Mouse (Mus musculus) hindbrain, embryonic 11.5 days (tissue): ENCODE measurements around the gene Ntsr1. TPM values are rescaled to one million over a fixed set of nuclear protein-coding genes. Genes with fewer than 3 reads are reported as not detected.

Experiments used
- ATAC-seq: fragments of 200-750 bp; cut with Nextera tagmentation; 2 replicates; pipeline ENCODE4 v1.8.0; 2017; ENCODE audit warnings: mild to moderate bottlenecking, moderate TSS enrichment, moderate library complexity; ENCODE audit not compliant: low FRiP score
- DNase-seq: peaks from one replicate; pipeline ENCODE4 v3.0.0-alpha.2; 2015; ENCODE audit warnings: low spot score
- H3K27ac ChIP-seq: fragments of 300-500 bp; sonication (generic); 2 replicates; pipeline ENCODE4 v1.5.1; 2014; ENCODE audit warnings: mild to moderate bottlenecking, low read depth, low read length
- H3K27me3 ChIP-seq: fragments of 300-500 bp; sonication (generic); 2 replicates; pipeline ENCODE4 v1.6.1; 2014; ENCODE audit warnings: mild to moderate bottlenecking, low read length, moderate library complexity, mixed read lengths; ENCODE audit not compliant: control insufficient read depth, insufficient read depth
- H3K36me3 ChIP-seq: fragments of 300-500 bp; sonication (generic); 2 replicates; pipeline ENCODE4 v1.6.1; 2014; ENCODE audit warnings: mild to moderate bottlenecking, low read length, moderate library complexity, mixed read lengths; ENCODE audit not compliant: control insufficient read depth, insufficient read depth
- H3K4me1 ChIP-seq: fragments of 300-500 bp; sonication (generic); replicated peaks from 2 replicates; pipeline ENCODE4 v1.6.1; 2014; ENCODE audit warnings: low read length, mixed read lengths; ENCODE audit not compliant: control insufficient read depth, insufficient read depth
- H3K4me2 ChIP-seq: fragments of 300-500 bp; sonication (generic); replicated peaks from 2 replicates; pipeline ENCODE4 v1.6.1; 2014; ENCODE audit warnings: mild to moderate bottlenecking, low read depth, low read length
- H3K4me3 ChIP-seq: fragments of 300-500 bp; sonication (generic); 2 replicates; pipeline ENCODE4 v1.5.1; 2014; ENCODE audit warnings: low read depth, low read length
- H3K9ac ChIP-seq: fragments of 300-500 bp; sonication (generic); 2 replicates; pipeline ENCODE4 v1.6.1; 2014; ENCODE audit warnings: low read depth, low read length
- H3K9me3 ChIP-seq: fragments of 300-500 bp; sonication (generic); 2 replicates; pipeline ENCODE4 v1.6.1; 2016; ENCODE audit warnings: low read length; ENCODE audit not compliant: control insufficient read depth
- WGBS: fragments of 180-500 bp; shearing (Covaris S2); extraction: QIAGEN DNeasy Blood & Tissue Kit; methylation state at CpG from one replicate; pipeline ENCODE4 v1.1.7; 2014; 5-methylcytosine and 5-hydroxymethylcytosine counted together
- polyA plus RNA-seq: library from polyadenylated mRNA; unstranded; fragments of >200 nt; fragmentation: Nextera tagmentation; extraction: Ambion mirVana; gene quantifications from 2 replicates; pipeline ENCODE4 v1.2.1, GENCODE M21; 2014

The Ntsr1 gene
- polyA plus RNA-seq, 1 experiment from 2014 or later, result 0.15 TPM

- Histone ChIP-seq H3K9ac (no peak overlapping the region), H3K9me3 (no peaks in the 10 kb centered on the region), H3K27me3 (no peaks in the 10 kb centered on the region), H3K4me3 (no peak overlapping the region), H3K4me1 (no peaks in the 10 kb centered on the region), H3K36me3 (no peaks in the 10 kb centered on the region), H3K27ac (no peak overlapping the region), H3K4me2 (no peak overlapping the region)
- WGBS, result 74% methylated on average over 5 of the region's 5 CpGs
- ATAC-seq, result no peak
- DNase-seq, result no peak
Measured at GRCm38 (mm10) chr2:180562146-180562545, 62.4 kb downstream of the Ntsr1 start.

GRCm38 (mm10) chr2:180563296-180563695 lies 63.5 kb downstream of the Ntsr1 start:
- Histone ChIP-seq H3K36me3 (no peaks in the 10 kb centered on the region), H3K27me3 (no peaks in the 10 kb centered on the region), H3K4me1 (no peaks in the 10 kb centered on the region), H3K9ac (no peak overlapping the region), H3K27ac (no peak overlapping the region), H3K4me3 (no peak overlapping the region), H3K9me3 (no peaks in the 10 kb centered on the region), H3K4me2 (no peak overlapping the region)
- ATAC-seq (no peak), DNase-seq (no peak)
- WGBS, result 65% methylated on average over 6 of the region's 6 CpGs

GRCm38 (mm10) chr2:180563841-180564240 lies 64.1 kb downstream of the Ntsr1 start:
- DNase-seq (peak; percentile 18), ATAC-seq (0 out of 2 replicates have a peak, but pooled peaks have one; percentile 38)
- H3K4me2 ChIP-seq, result no peak overlapping the region
- H3K27ac ChIP-seq, result no peak overlapping the region
- WGBS, result 44% methylated on average over 5 of the region's 5 CpGs
- H3K4me3 ChIP-seq, result no peak overlapping the region
- no peak overlapping the region for H3K9ac ChIP-seq
- H3K36me3 ChIP-seq, result no peaks in the 10 kb centered on the region
- H3K27me3 ChIP-seq, result no peaks in the 10 kb centered on the region
- H3K9me3 ChIP-seq, result no peaks in the 10 kb centered on the region
- no peaks in the 10 kb centered on the region for H3K4me1 ChIP-seq

GRCm38 (mm10) chr2:180566240-180566913 lies 66.6 kb downstream of the Ntsr1 start:
- Histone ChIP-seq H3K9me3 (no peaks in the 10 kb centered on the region), H3K4me2 (no peak overlapping the region), H3K4me3 (no peak overlapping the region), H3K36me3 (no peaks in the 10 kb centered on the region), H3K27ac (no peak overlapping the region), H3K27me3 (no peaks in the 10 kb centered on the region), H3K9ac (no peak overlapping the region), H3K4me1 (no peaks in the 10 kb centered on the region)
- ATAC-seq (no peak), DNase-seq (peak; percentile 83)
- 39% methylated on average over 13 of the region's 13 CpGs for WGBS

DNA sequence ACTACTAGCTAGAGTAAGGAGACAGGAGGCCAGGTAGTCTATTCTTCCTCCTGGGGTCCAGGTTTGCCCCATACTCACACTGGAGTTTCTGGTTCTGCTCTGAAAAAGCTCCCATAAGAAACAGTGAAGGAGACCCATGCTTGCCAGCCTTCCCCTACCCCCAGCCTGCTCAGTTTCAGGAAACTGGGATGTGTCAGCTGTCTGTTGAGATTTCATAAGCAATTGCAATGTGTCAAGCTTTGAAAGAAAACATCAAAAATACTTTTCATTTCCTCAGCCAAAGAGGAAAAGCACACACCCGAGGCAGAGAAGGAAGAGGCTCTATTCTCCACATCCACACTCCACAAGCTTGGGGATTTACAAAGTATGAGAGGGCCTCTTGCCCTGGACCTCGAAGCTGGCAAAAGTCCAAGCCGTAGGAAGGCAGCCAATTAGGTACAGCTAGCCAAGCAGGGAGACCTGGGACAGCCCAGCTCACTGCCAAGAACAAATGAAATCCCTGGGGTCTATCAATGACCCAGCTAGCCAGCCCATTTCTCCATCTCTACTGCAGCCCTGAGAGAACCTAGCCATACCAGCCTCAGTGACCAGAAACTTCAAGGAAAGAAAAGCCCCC lies 69.4 kb downstream of the Ntsr1 start:
- 57% methylated on average over 3 of the region's 3 CpGs for WGBS
- ATAC-seq, result no peak

GRCm38 (mm10) chr2:180576482-180576881 lies 76.7 kb downstream of the Ntsr1 start:
- H3K9ac ChIP-seq, result no peak overlapping the region
- H3K4me2 ChIP-seq, result no peak overlapping the region
- H3K9me3 ChIP-seq, result no peaks in the 10 kb centered on the region
- H3K27me3 ChIP-seq, result no peaks in the 10 kb centered on the region
- H3K27ac ChIP-seq, result no peak overlapping the region
- H3K36me3 ChIP-seq, result no peaks in the 10 kb centered on the region
- WGBS, result 40% methylated on average over 4 of the region's 4 CpGs
- no peaks in the 10 kb centered on the region for H3K4me1 ChIP-seq
- DNase-seq (no peak), ATAC-seq (no peak)
- no peak overlapping the region for H3K4me3 ChIP-seq

More for the DNA sequence above, 69.4 kb downstream of the Ntsr1 start:
- Histone ChIP-seq H3K27me3 (no peaks in the 10 kb centered on the region), H3K4me2 (no peak overlapping the region), H3K4me1 (no peaks in the 10 kb centered on the region), H3K9ac (no peak overlapping the region), H3K4me3 (no peak overlapping the region), H3K27ac (no peak overlapping the region), H3K36me3 (no peaks in the 10 kb centered on the region), H3K9me3 (no peaks in the 10 kb centered on the region)
- DNase-seq, result no peak

- DNase-seq, result peak; percentile 88
- H3K36me3 ChIP-seq, result no peaks in the 10 kb centered on the region
- H3K4me1 ChIP-seq, result peaks cover 5% of the 10 kb centered on the region
- no peak overlapping the region for H3K4me2 ChIP-seq
- no peaks in the 10 kb centered on the region for H3K9me3 ChIP-seq
- H3K4me3 ChIP-seq, result no peak overlapping the region
- H3K27ac ChIP-seq, result no peak overlapping the region
- ATAC-seq, result no peak
- H3K27me3 ChIP-seq, result no peaks in the 10 kb centered on the region
- no peak overlapping the region for H3K9ac ChIP-seq
- 9% methylated on average over 3 of the region's 3 CpGs for WGBS
Measured at GRCm38 (mm10) chr2:180578686-180579085, 78.9 kb downstream of the Ntsr1 start.

GRCm38 (mm10) chr2:180581002-180581401 lies 81.2 kb downstream of the Ntsr1 start, which contains the start of gene Mrgbp:
TSS of gene Mrgbp (plus strand) at chr2:180581304.
- Histone ChIP-seq H3K27ac (no peak within 1 kb of the TSS), H3K27me3 (no peaks in the 10 kb centered on the region), H3K4me1 (peaks cover 5% of the 10 kb centered on the region), H3K36me3 (0 out of 2 replicates have a peak, but pooled peaks cover 5% of the 10 kb centered on the region), H3K9ac (no peak within 1 kb of the TSS), H3K9me3 (no peaks in the 10 kb centered on the region), H3K4me3 (no peak within 1 kb of the TSS), H3K4me2 (no peak within 1 kb of the TSS)
- DNase-seq, result no peak
- no peak for ATAC-seq
- 85% methylated on average over 3 of the region's 3 CpGs for WGBS
